Mouse (Mus musculus): Measurements from ENCODE around the gene Fbxw7. TPM values are rescaled to one million over a fixed set of nuclear protein-coding genes. Genes with fewer than 3 reads are reported as not detected.

Gene Fbxw7
- polyA plus RNA-seq, 1 experiment = 3.4 TPM

DNA sequence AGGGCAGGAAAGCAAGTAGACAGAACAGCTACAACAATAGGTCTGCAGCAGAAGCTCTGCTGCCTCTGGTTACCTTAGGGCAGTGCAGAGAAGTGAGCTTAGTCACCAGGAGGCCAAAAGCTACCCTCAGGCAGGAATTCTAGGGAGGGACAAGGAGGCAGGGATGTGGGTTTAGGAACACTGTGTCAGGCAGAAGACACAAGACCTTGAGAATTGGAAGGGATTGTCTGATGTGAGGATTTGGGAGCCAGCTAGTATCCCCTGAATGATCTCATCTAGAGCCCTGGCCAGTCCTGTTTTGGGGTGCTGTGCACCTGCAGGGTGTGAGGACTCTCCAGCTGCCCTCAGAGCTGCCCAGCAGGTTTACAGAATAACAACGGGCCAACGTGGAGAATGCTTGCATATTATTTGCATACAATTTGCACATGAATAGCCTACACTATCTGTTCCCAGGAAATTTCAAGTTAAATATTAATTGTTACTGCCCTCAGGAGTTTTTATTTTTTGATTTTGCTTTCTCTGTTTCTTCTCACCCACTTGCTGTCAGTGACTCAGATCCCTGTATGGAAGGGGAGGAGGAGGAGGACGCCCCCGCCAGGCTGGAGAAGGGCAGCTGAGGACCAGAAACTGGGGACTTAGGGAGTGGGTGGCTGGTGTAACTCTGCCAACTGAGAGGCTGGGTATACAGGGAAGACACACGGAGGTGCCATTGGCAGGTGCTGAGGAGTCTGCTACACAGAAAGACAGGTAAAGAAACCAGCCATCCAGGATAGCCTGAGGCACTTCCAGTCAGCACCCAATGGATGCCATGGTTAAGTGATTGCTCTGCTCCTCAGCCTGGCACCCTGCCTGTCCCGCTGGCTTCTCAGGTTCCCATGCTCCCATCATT is 210.0 kb downstream of the Fbxw7 start:
- TF ChIP-seq POLR2A (IDR thresholded peaks at IDR 0.05; ENCODE audit: low read depth, low read length) = no peak
- no peak for TF ChIP-seq CTCF (IDR thresholded peaks at IDR 0.05; ENCODE audit: extremely low read depth, insufficient read depth, insufficient read length, insufficient replicate concordance)
- Histone ChIP-seq H3K36me3 (ENCODE audit: control insufficient read depth, insufficient read depth, low read length) (no peaks in the 10 kb centered on the region), H3K4me1 (ENCODE audit: control insufficient read depth, insufficient read depth, insufficient read length) (peaks cover 4% of the 10 kb centered on the region; the same call in 1 of the 2 replicates), H3K4me3 (ENCODE audit: extremely low read depth, insufficient read depth, insufficient read length) (no peak overlapping the region), H3K27me3 (ENCODE audit: control insufficient read depth, insufficient read depth, low read length) (no peaks in the 10 kb centered on the region), H3K27ac (ENCODE audit: insufficient read depth, low read length) (no peak overlapping the region)
- DNase-seq (ENCODE audit: low read depth in 1 of 2, low spot score in 2 of 2) = no peak
- WGBS = 73% methylated on average over 6 of the region's 6 CpGs

Other genes with a start within 250 kb of the Fbxw7 start
- gene Arfip1, start 232.6 kb upstream of the Fbxw7 start, polyA plus RNA-seq (2012; rRNA removed) = 4.2 and 4.6 TPM in 2 replicates
- not detected in 2 replicates for gene Tigd4, start 221.7 kb upstream of the Fbxw7 start, polyA plus RNA-seq (2012; rRNA removed)
- 9.8 and 11.6 TPM in 2 replicates for gene Tmem154, start 149.1 kb upstream of the Fbxw7 start, polyA plus RNA-seq (2012; rRNA removed)

Measured in spleen, adult 2 months (tissue).